Mouse (Mus musculus) heart, postnatal 0 days (tissue): ENCODE measurements around the gene Tmem26. TPM values are rescaled to one million over a fixed set of nuclear protein-coding genes. Genes with fewer than 3 reads are reported as not detected.

ENCODE experiments used
- ATAC-seq: fragments of 200-750 bp; cut with Nextera tagmentation; 2 replicates; pipeline ENCODE4 v1.8.0; 2017; ENCODE audit warnings: low read depth, moderate number of reproducible peaks, moderate library complexity; ENCODE audit not compliant: insufficient read depth
- DNase-seq: peaks from one replicate; pipeline ENCODE4 v3.0.0-alpha.2; 2016; ENCODE audit warnings: low spot score
- H3K27ac ChIP-seq: fragments of 300-500 bp; sonication (generic); 2 replicates; pipeline ENCODE4 v1.5.1; 2014; ENCODE audit warnings: low read depth, mild to moderate bottlenecking
- H3K27me3 ChIP-seq: fragments of 300-500 bp; sonication (generic); 2 replicates; pipeline ENCODE4 v1.6.1; 2014; ENCODE audit warnings: low read length, mixed read lengths; ENCODE audit not compliant: control insufficient read depth, insufficient read depth
- H3K36me3 ChIP-seq: fragments of 300-500 bp; sonication (generic); replicated peaks from 2 replicates; pipeline ENCODE4 v1.6.1; 2014; ENCODE audit warnings: low read length, mixed read lengths; ENCODE audit not compliant: control insufficient read depth, insufficient read depth
- H3K4me1 ChIP-seq: fragments of 300-500 bp; sonication (generic); 2 replicates; pipeline ENCODE4 v1.6.1; 2014; ENCODE audit warnings: antibody characterized with exemption; ENCODE audit not compliant: control insufficient read depth, insufficient read depth
- H3K4me2 ChIP-seq: fragments of 300-500 bp; sonication (generic); 2 replicates; pipeline ENCODE4 v1.6.1; 2014; ENCODE audit warnings: low read depth, mild to moderate bottlenecking, low read length, moderate library complexity
- H3K4me3 ChIP-seq: fragments of 300-500 bp; sonication (generic); 2 replicates; pipeline ENCODE4 v1.5.1; 2014; ENCODE audit warnings: low read depth, low read length
- H3K9ac ChIP-seq: fragments of 300-500 bp; sonication (generic); replicated peaks from 2 replicates; pipeline ENCODE4 v1.6.1; 2014; ENCODE audit warnings: low read depth, low read length, mixed read lengths
- H3K9me3 ChIP-seq: fragments of 300-500 bp; sonication (generic); replicated peaks from 2 replicates; pipeline ENCODE4 v1.6.1; 2016; ENCODE audit warnings: low read length; ENCODE audit not compliant: control insufficient read depth
- CTCF ChIP-seq: IDR thresholded peaks from 2 replicates; pipeline ENCODE4 v1.5.1; 2016; ENCODE audit warnings: antibody characterized with exemption, control low read depth, low read depth
- EP300 ChIP-seq: IDR thresholded peaks from 2 replicates; pipeline ENCODE4 v1.6.1; 2016; ENCODE audit warnings: antibody characterized with exemption, low read depth
- WGBS: fragments of 180-500 bp; shearing (Covaris S2); extraction: QIAGEN DNeasy Blood & Tissue Kit; methylation state at CpG from one replicate; pipeline ENCODE4 v1.1.7; 2014; 5-methylcytosine and 5-hydroxymethylcytosine counted together
- polyA plus RNA-seq: library from polyadenylated mRNA; unstranded; fragments of >200 nt; fragmentation: Nextera tagmentation; extraction: Ambion mirVana; gene quantifications from 2 replicates; pipeline ENCODE4 v1.2.1, GENCODE M21; 2015
- total RNA-seq: library from RNA; depleted of rRNA; stranded (reverse); fragments of >200 nt; gene quantifications from 2 replicates; pipeline ENCODE4 v1.2.3, GENCODE M21; 2014; ENCODE audit warnings: low replicate concordance

Gene Tmem26
- total and polyA plus RNA-seq, 2 experiments from 2014 or later: 0.23 to 0.82 TPM

DNA sequence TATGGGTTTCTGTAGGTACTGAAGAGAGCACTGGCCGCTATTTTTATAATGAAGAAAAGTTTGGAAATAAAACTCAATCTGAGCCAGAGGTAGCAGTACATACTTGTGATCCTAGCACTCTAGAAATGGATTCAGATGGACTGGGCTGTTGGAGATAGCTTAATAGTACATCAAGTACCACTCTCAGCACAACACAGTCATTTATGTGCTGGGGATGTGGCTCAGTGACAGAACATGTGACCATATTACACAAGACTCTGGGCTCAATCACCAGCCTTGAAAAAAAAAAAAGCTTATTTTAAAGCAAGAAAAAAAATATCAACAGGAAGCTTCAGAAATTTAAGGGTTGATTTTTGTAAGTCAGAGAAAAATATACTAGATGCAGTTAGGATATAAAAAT lies 31.0 kb upstream of the Tmem26 start:
- ATAC-seq: no peak
- Histone ChIP-seq H3K4me1 (no peaks in the 10 kb centered on the region), H3K36me3 (no peaks in the 10 kb centered on the region), H3K27me3 (no peaks in the 10 kb centered on the region), H3K27ac (no peak overlapping the region), H3K9me3 (no peaks in the 10 kb centered on the region), H3K4me3 (no peak overlapping the region), H3K4me2 (no peak overlapping the region), H3K9ac (no peak overlapping the region)
- DNase-seq: no peak
- 86% methylated on average over 1 of the region's 1 CpGs for WGBS
- no peak for TF ChIP-seq CTCF

GRCm38 (mm10) chr10:68695760-68696336 lies 27.6 kb upstream of the Tmem26 start:
- no peaks in the 10 kb centered on the region for H3K27me3 ChIP-seq
- no peak overlapping the region for H3K4me2 ChIP-seq
- H3K4me1 ChIP-seq: no peaks in the 10 kb centered on the region
- H3K27ac ChIP-seq: no peak overlapping the region
- ATAC-seq: no peak
- no peaks in the 10 kb centered on the region for H3K36me3 ChIP-seq
- no peak for DNase-seq
- H3K9ac ChIP-seq: no peak overlapping the region
- TF ChIP-seq CTCF: no peak
- TF ChIP-seq EP300: no peak
- H3K9me3 ChIP-seq: no peaks in the 10 kb centered on the region
- H3K4me3 ChIP-seq: no peak overlapping the region

DNA sequence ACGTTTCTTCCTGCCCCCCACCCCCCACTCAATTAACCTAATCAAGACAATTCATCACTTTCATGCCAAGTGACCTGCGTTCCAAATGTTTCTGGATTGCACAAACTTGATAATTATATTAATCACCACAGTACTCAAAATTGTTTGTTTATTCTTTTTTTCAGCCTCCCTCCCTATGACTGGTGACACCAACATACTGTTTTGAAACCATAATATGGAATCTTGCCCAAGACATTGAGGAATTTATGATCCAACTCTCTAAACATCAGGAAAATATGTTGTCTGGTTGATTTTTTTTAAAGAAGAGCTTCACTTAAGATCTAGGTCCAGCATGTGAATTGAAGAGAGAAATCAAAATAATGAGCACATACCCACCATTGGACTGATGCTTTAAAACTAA lies 19.2 kb upstream of the Tmem26 start:
- Histone ChIP-seq H3K36me3 (no peaks in the 10 kb centered on the region), H3K4me2 (no peak overlapping the region), H3K4me3 (no peak overlapping the region), H3K9me3 (no peaks in the 10 kb centered on the region), H3K9ac (no peak overlapping the region), H3K4me1 (no peaks in the 10 kb centered on the region), H3K27me3 (no peaks in the 10 kb centered on the region), H3K27ac (no peak overlapping the region)
- ATAC-seq (no peak), DNase-seq (no peak)
- TF ChIP-seq CTCF (no peak), EP300 (no peak)
- WGBS: 63% methylated on average over 2 of the region's 2 CpGs

GRCm38 (mm10) chr10:68705471-68706036 lies 17.9 kb upstream of the Tmem26 start:
- Histone ChIP-seq H3K36me3 (no peaks in the 10 kb centered on the region), H3K9ac (no peak overlapping the region), H3K27ac (no peak overlapping the region), H3K9me3 (no peaks in the 10 kb centered on the region), H3K4me1 (no peaks in the 10 kb centered on the region), H3K4me3 (no peak overlapping the region), H3K4me2 (no peak overlapping the region), H3K27me3 (no peaks in the 10 kb centered on the region)
- ATAC-seq (no peak), DNase-seq (no peak)
- no peak for TF ChIP-seq CTCF
- no peak for TF ChIP-seq EP300
- 70% methylated on average over 4 of the region's 4 CpGs for WGBS

DNA sequence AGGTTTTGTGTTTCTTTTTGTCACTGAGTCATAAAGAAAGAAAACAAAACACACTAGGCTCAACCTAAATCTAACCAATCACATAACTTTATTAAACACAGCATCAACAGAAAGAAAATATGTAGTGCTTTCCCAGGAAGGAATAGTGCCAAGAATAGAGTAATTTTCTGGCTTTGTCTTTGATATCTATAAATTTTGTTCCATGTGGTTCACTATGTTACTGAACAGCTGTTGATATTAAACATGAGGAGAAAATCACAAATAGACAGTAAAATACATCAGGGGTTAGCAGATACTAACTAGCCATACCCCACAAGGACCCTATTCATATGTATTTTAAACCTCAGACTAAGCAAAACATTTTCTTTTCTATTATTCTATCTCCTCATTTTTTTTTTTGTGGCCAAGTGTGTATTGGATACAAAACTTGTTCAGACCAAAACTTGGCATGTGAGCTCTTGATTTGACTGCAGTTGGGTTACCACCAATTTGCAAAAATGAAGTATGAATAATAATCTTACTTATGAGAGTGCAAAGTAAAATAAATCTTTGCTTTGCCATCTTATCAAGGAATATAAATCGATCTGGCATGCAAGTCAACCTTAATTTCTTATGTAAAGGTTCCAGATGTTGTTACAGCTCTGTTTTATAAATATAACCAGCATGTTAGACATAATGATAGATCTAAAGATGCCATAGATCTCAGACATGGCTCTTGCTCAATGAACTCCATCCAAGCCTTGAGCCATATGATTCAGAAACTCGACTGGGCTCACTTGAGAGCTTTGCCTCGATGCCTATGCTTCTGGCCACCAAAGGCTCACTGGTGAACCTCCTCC lies 16.2 kb upstream of the Tmem26 start:
- DNase-seq: no peak
- H3K9me3 ChIP-seq: no peaks in the 10 kb centered on the region
- ATAC-seq: no peak
- no peak overlapping the region for H3K4me2 ChIP-seq
- no peaks in the 10 kb centered on the region for H3K4me1 ChIP-seq
- no peaks in the 10 kb centered on the region for H3K36me3 ChIP-seq
- H3K27me3 ChIP-seq: no peaks in the 10 kb centered on the region
- no peak overlapping the region for H3K27ac ChIP-seq
- H3K9ac ChIP-seq: no peak overlapping the region
- no peak for TF ChIP-seq EP300
- no peak for TF ChIP-seq CTCF
- no peak overlapping the region for H3K4me3 ChIP-seq
- WGBS: 54% methylated on average over 3 of the region's 3 CpGs
